Mouse (Mus musculus) neural tube, embryonic 13.5 days (tissue): ENCODE results near the gene Hist2h2be. TPM values are rescaled to one million over a fixed set of nuclear protein-coding genes. Genes with fewer than 3 reads are reported as not detected.
"Not testable (repeated sequence)": the region's sequence is repeated elsewhere in the genome, so short reads cannot be mapped to it uniquely, and the experiment has no call there.

ENCODE experiments used
- ATAC-seq: fragments of 200-750 bp; cut with Nextera tagmentation; 2 replicates; pipeline ENCODE4 v1.8.0; 2017; ENCODE audit warnings: low read depth, mild to moderate bottlenecking, moderate TSS enrichment, moderate library complexity
- H3K27ac ChIP-seq: fragments of 300-500 bp; sonication (generic); replicated peaks from 2 replicates; pipeline ENCODE4 v1.5.1; 2015; ENCODE audit warnings: moderate library complexity, mild to moderate bottlenecking, inconsistent platforms
- H3K27me3 ChIP-seq: fragments of 300-500 bp; sonication (generic); 2 replicates; pipeline ENCODE4 v1.6.1; 2015; ENCODE audit warnings: mild to moderate bottlenecking, inconsistent platforms
- H3K36me3 ChIP-seq: fragments of 300-500 bp; sonication (generic); 2 replicates; pipeline ENCODE4 v1.6.1; 2015; ENCODE audit warnings: mild to moderate bottlenecking, inconsistent platforms
- H3K4me1 ChIP-seq: fragments of 300-500 bp; sonication (generic); replicated peaks from 2 replicates; pipeline ENCODE4 v1.6.1; 2015; ENCODE audit warnings: inconsistent platforms
- H3K4me2 ChIP-seq: fragments of 300-500 bp; sonication (generic); 2 replicates; pipeline ENCODE4 v1.6.1; 2015; ENCODE audit warnings: inconsistent platforms, mild to moderate bottlenecking, moderate library complexity
- H3K4me3 ChIP-seq: fragments of 300-500 bp; sonication (generic); 2 replicates; pipeline ENCODE4 v1.5.1; 2015; ENCODE audit warnings: mild to moderate bottlenecking, inconsistent platforms
- H3K9ac ChIP-seq: fragments of 300-500 bp; sonication (generic); 2 replicates; pipeline ENCODE4 v1.6.1; 2015; ENCODE audit warnings: moderate library complexity, mild to moderate bottlenecking, inconsistent platforms
- H3K9me3 ChIP-seq: fragments of 300-500 bp; sonication (generic); 2 replicates; pipeline ENCODE4 v1.6.1; 2016; ENCODE audit warnings: inconsistent platforms
- WGBS: fragments of 180-500 bp; shearing (Covaris S2); methylation state at CpG from one replicate; pipeline ENCODE4 v1.1.7; 2015; 5-methylcytosine and 5-hydroxymethylcytosine counted together
- polyA plus RNA-seq: library from polyadenylated mRNA; unstranded; fragments of >200 nt; fragmentation: Nextera tagmentation; extraction: Ambion mirVana; gene quantifications from 2 replicates; pipeline ENCODE4 v1.2.1, GENCODE M21; 2015

The Hist2h2be gene
- polyA plus RNA-seq: 4.0 and 4.3 TPM in 2 replicates

- peak within 1 kb of the TSS; percentile 85 for H3K9ac ChIP-seq
- WGBS: under 1% methylated on average over 43 of the region's 43 CpGs
- ATAC-seq: peak; percentile 71
- peak within 1 kb of the TSS; percentile 91 for H3K4me2 ChIP-seq
- no peaks in the 10 kb centered on the region for H3K9me3 ChIP-seq
- H3K4me1 ChIP-seq: peaks cover 45% of the 10 kb centered on the region
- peak within 1 kb of the TSS; percentile 66 for H3K4me3 ChIP-seq
- peak within 1 kb of the TSS; percentile 98 for H3K27ac ChIP-seq
- no peaks in the 10 kb centered on the region for H3K36me3 ChIP-seq
- H3K27me3 ChIP-seq: no peaks in the 10 kb centered on the region
Measured at GRCm38 (mm10) chr3:96220765-96221639, at the start of gene Hist2h2be, which contains the start of gene Hist2h2ac. Hist2h2be (plus strand) TSS chr3:96221119. Hist2h2ac (minus strand) TSS chr3:96220880.

GRCm38 (mm10) chr3:96171583-96172196 lies 49.2 kb upstream of the Hist2h2be start:
- H3K9ac ChIP-seq: peak overlapping the region; percentile 90
- WGBS: 25% methylated on average over 18 of the region's 18 CpGs
- peak overlapping the region; percentile 99 for H3K27ac ChIP-seq
- peak overlapping the region; percentile 74 for H3K4me3 ChIP-seq
- no peaks in the 10 kb centered on the region for H3K27me3 ChIP-seq
- ATAC-seq: peak; percentile 29
- no peaks in the 10 kb centered on the region for H3K9me3 ChIP-seq
- H3K36me3 ChIP-seq: peaks cover 28% of the 10 kb centered on the region
- H3K4me1 ChIP-seq: peaks cover 47% of the 10 kb centered on the region
- H3K4me2 ChIP-seq: peak overlapping the region; percentile 96

GRCm38 (mm10) chr3:96172197-96173178 lies 48.4 kb upstream of the Hist2h2be start, which contains the start of gene Sf3b4:
Sf3b4 (plus strand) TSS chr3:96172332.
- peak; percentile 94 for ATAC-seq
- peak within 1 kb of the TSS; percentile 90 for H3K9ac ChIP-seq
- H3K27ac ChIP-seq: peak within 1 kb of the TSS; percentile 99
- peak within 1 kb of the TSS; percentile 74 for H3K4me3 ChIP-seq
- peak within 1 kb of the TSS; percentile 96 for H3K4me2 ChIP-seq
- H3K27me3 ChIP-seq: no peaks in the 10 kb centered on the region
- peaks cover 47% of the 10 kb centered on the region for H3K4me1 ChIP-seq
- H3K36me3 ChIP-seq: peaks cover 33% of the 10 kb centered on the region
- no peaks in the 10 kb centered on the region for H3K9me3 ChIP-seq
- WGBS: under 1% methylated on average over 58 of the region's 58 CpGs

GRCm38 (mm10) chr3:96173185-96173584 lies 47.7 kb upstream of the Hist2h2be start:
- Histone ChIP-seq H3K27ac (0 out of 2 replicates have a peak overlapping the region, but pooled peaks have one; percentile 99), H3K27me3 (no peaks in the 10 kb centered on the region), H3K4me2 (peak overlapping the region; percentile 96), H3K9me3 (no peaks in the 10 kb centered on the region), H3K36me3 (peaks cover 40% of the 10 kb centered on the region), H3K4me1 (peaks cover 47% of the 10 kb centered on the region), H3K4me3 (peak overlapping the region; percentile 74), H3K9ac (peak overlapping the region; percentile 90)
- no peak for ATAC-seq
- 35% methylated on average over 7 of the region's 7 CpGs for WGBS

- H3K27me3 ChIP-seq, H3K9me3 ChIP-seq, ATAC-seq, H3K27ac ChIP-seq, H3K9ac ChIP-seq: not testable (repeated sequence)
- H3K4me2 ChIP-seq: 0 out of 2 replicates have a peak overlapping the region, but pooled peaks have one; percentile 18
- 88% methylated on average over 4 of the region's 4 CpGs for WGBS
- peaks cover 48% of the 10 kb centered on the region for H3K36me3 ChIP-seq
- peaks cover 47% of the 10 kb centered on the region for H3K4me1 ChIP-seq
- 0 out of 2 replicates have a peak overlapping the region, but pooled peaks have one; percentile 74 for H3K4me3 ChIP-seq
Measured at GRCm38 (mm10) chr3:96174042-96174441, 46.9 kb upstream of the Hist2h2be start.

GRCm38 (mm10) chr3:96175251-96175650 lies 45.7 kb upstream of the Hist2h2be start:
- Histone ChIP-seq H3K9me3 (no peaks in the 10 kb centered on the region), H3K36me3 (peaks cover 48% of the 10 kb centered on the region), H3K27me3 (no peaks in the 10 kb centered on the region), H3K27ac (no peak overlapping the region), H3K9ac (no peak overlapping the region), H3K4me2 (no peak overlapping the region), H3K4me3 (no peak overlapping the region), H3K4me1 (peaks cover 50% of the 10 kb centered on the region)
- no peak for ATAC-seq
- 97% methylated on average over 6 of the region's 6 CpGs for WGBS

- ATAC-seq: no peak
- whole genome bisulfite sequencing: 94% methylated on average over 4 of the region's 4 CpGs
- no peak overlapping the region for H3K9ac ChIP-seq
Measured at GRCm38 (mm10) chr3:96178427-96178826, 42.5 kb upstream of the Hist2h2be start.

GRCm38 (mm10) chr3:96178902-96179301 lies 42.0 kb upstream of the Hist2h2be start:
- no peaks in the 10 kb centered on the region for H3K9me3 ChIP-seq

More at GRCm38 (mm10) chr3:96178427-96178826, 42.5 kb upstream of the Hist2h2be start:
- no peaks in the 10 kb centered on the region for H3K27me3 ChIP-seq
- H3K36me3 ChIP-seq: peaks cover 48% of the 10 kb centered on the region
- peaks cover 57% of the 10 kb centered on the region for H3K4me1 ChIP-seq
- H3K4me2 ChIP-seq: no peak overlapping the region
- H3K9me3 ChIP-seq: no peaks in the 10 kb centered on the region
- H3K27ac ChIP-seq: no peak overlapping the region
- H3K4me3 ChIP-seq: no peak overlapping the region

GRCm38 (mm10) chr3:96179531-96179930 lies 41.4 kb upstream of the Hist2h2be start:
- ATAC-seq: no peak
- no peak overlapping the region for H3K4me2 ChIP-seq
- H3K9ac ChIP-seq: no peak overlapping the region
- H3K27ac ChIP-seq: 0 out of 2 replicates have a peak overlapping the region, but pooled peaks have one; percentile 28
- H3K9me3 ChIP-seq: no peaks in the 10 kb centered on the region
- WGBS: 66% methylated on average over 4 of the region's 4 CpGs
- no peak overlapping the region for H3K4me3 ChIP-seq
- no peaks in the 10 kb centered on the region for H3K27me3 ChIP-seq
- H3K36me3 ChIP-seq: peaks cover 44% of the 10 kb centered on the region
- peaks cover 50% of the 10 kb centered on the region for H3K4me1 ChIP-seq

More at GRCm38 (mm10) chr3:96178902-96179301, 42.0 kb upstream of the Hist2h2be start:
- Histone ChIP-seq H3K4me2 (no peak overlapping the region), H3K27me3 (no peaks in the 10 kb centered on the region), H3K9ac (no peak overlapping the region), H3K27ac (no peak overlapping the region), H3K4me1 (peaks cover 53% of the 10 kb centered on the region), H3K4me3 (no peak overlapping the region), H3K36me3 (peaks cover 46% of the 10 kb centered on the region)
- 90% methylated on average over 2 of the region's 2 CpGs for WGBS
- no peak for ATAC-seq

- peak; percentile 77 for ATAC-seq
- Histone ChIP-seq H3K4me3 (peak within 1 kb of the TSS; percentile 67), H3K9ac (peak within 1 kb of the TSS; percentile 89), H3K9me3 (no peaks in the 10 kb centered on the region), H3K27ac (peak within 1 kb of the TSS; percentile 89), H3K27me3 (no peaks in the 10 kb centered on the region), H3K4me1 (peaks cover 41% of the 10 kb centered on the region), H3K36me3 (peaks cover 42% of the 10 kb centered on the region), H3K4me2 (peak within 1 kb of the TSS; percentile 73)
- 1% methylated on average over 13 of the region's 23 CpGs for WGBS
Measured at GRCm38 (mm10) chr3:96180727-96181477, 40.0 kb upstream of the Hist2h2be start, which contains the start of gene Sv2a. Sv2a (plus strand) TSS chr3:96181151.
